Mouse (Mus musculus) lung, adult 2 months (tissue): ENCODE measurements at regions not wholly inside any gene's neighbourhood (a gene's known extent, or its start where the extent isn't known, plus 50 kb on each side); places are given as distances from the start of the nearest gene placed in this dataset.

Source experiments
- CTCF ChIP-seq: fragments of 200-500 bp; IDR thresholded peaks from 2 replicates; pipeline ENCODE4 v1.5.1; 2011; ENCODE audit warnings: mild to moderate bottlenecking, low read length, control low read depth; ENCODE audit not compliant: insufficient read depth
- POLR2A ChIP-seq: fragments of 200-500 bp; IDR thresholded peaks from 2 replicates; pipeline ENCODE4 v1.6.1; 2011; ENCODE audit warnings: low read depth, mild to moderate bottlenecking, control low read depth, low read length, borderline replicate concordance; ENCODE audit errors: extremely low read depth

- TF ChIP-seq POLR2A (no peak), CTCF (no peak)
Measured at GRCm38 (mm10) chr7:71023253-71023945, 327.9 kb downstream of the Gm10295 start.
